Mouse (Mus musculus): Measurements from ENCODE around the gene Vps8.
A peak's percentile ranks its signal among the peaks of the same experiment; 100 is the strongest.
"Not testable (repeated sequence)": the region's sequence is repeated elsewhere in the genome, so short reads cannot be mapped to it uniquely, and the experiment has no call there.

Vps8 gene

DNA sequence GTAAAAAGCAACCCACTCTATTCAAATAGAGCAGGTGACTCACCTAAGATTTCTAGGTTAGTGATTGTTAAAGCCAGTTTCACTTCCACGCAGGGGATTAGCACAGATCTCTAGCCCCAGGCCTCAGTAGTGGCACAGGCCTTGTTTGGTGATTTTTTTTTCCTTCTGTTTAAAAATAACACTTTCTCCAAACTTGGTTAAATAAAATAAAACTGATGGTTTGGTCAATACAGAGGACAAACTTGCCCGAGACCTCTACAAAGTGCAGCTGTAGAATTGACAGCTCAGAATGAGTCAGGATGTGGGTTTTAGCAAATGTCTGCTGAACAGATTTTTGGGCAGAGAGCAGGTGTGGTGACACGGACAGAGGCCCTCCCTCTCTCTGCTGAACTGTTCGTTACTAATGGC is 208.9 kb downstream of the Vps8 start:
- no peak for DNase-seq

DNA sequence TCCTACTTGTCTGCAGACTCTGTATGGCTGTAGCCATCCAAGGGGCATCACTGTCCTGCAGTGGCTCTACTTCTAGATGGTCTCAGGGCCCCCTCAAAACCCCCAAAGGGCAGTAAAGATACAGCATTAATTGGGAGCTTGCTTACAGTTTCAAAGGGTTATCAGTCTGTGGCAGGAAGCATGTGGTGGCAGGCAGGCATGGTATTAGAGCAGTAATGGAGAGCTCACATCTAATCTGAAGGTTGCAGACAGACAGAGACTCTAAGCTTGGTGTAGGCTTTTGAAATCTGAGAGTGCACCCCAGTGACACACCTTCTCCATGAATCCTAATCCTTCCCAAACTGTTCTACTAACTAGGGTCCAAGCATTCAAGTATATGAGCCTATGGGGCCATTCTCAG is 211.5 kb downstream of the Vps8 start:
- DNase-seq, result no peak

DNA sequence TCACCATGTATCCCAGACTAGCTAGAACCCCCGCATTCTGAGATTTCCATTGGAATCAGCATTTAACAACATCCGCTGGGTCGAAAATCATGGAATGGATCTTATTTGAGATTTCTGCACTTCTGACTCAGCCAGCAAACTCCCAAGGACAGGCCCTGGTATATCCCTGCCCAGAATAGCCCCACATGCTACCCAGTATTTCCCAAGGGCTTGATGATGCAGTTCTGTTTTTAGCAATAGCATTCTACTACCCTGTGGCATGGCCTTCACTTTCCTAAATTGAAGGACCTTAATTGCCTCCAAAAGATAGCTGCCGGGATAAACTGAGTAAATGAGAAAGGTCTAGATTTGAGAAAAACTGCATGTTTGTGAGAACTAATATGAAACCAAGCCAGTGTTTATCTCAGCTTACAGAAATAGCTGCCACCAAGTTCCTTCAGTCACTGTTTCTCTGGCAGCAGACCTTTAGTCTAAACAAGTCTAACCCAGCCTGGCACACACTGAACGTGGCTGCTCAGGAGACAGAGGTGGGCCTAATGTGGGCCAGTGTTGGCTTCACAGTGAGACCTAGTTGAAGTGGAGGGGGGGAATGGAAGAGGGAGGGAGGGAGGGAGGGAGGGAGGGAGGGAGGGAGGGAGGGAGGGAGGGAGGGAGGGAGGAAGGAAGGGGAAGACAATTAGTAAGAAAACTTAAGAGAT is 213.4 kb downstream of the Vps8 start:
- DNase-seq, result no peak

DNA sequence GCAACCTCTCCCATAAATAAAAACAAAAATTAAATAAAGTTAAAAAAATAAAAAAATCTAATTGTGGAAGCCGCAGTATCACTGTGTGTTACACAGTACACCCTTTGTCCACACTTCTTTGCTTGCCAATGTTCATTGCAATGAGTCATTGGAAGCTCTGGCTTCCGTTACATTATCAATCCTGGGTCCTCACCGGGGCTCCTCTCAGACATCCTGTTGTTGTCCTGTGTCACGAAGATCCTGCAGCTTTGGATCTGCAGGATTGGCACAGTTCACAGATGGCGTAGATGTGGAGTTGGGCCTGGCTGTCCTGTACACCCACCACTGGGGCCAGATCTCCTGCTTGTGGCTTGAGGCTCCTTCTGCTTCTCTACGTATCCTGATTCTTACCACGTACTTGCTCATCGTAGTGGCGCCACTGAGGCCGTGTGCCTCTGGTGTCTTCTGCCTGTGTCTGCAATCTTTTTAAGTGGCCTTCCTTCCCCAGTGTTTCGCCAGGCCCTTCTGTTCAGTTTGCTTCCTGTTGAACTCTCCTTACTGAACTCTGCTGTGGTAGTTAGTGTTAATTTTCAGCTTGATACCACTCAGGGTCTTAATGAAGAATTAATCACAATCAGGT is 214.4 kb downstream of the Vps8 start:
- no peak for DNase-seq

DNA sequence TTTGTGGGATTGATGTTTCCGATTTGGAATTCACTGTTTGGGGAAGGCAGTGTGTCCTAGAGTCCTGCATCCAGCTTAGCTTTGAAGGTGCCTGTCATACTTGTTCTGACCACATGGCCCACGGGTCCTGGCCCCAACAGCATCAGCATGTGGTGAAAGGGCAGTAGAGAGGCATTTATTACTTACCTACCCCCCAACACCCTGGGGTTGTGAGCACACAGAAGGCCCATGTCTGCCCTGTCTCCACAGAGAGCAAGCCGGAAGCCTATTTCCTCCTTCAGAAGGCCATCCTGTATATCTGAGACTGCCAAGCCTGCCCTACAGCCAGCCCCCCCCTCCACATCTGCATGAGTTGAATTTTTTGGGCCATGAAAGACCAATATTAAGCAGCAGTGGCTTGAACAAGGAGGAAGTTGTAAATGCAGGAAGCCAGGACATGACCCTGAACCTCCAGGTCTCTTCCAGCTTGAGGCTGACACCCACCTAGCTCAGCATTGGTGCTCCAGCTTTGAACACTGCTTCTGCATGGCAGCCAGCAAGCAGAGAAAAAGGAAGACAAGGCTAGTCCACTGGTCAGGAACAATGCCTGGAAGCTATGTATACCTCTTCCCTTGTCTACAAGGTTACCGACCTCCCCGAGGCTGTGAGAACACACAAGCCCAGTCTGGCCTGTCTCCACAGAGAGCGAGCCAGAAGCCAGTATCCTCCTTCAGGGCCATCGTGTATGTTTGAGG is 218.0 kb downstream of the Vps8 start:
- no peak for DNase-seq

DNA sequence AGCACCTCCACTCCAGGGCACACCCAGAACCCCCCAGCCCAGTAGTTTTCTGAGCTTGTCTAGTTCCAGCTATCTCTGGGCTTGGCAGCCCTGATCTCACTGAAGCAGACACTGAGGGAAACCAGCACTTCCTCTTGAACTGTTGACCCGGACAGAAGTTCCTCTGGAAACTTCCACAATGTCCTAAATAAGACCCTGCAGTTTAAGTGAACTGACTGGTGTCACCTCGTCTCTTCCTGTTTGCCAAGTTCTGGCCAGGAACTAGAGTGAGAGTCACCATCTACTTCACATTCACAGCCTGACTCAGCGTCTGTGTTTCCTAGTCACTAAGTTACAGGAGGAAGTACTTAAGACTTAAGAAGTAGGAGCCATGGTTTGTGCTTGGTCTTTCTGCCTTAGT is 219.0 kb downstream of the Vps8 start:
- DNase-seq, result no peak

DNA sequence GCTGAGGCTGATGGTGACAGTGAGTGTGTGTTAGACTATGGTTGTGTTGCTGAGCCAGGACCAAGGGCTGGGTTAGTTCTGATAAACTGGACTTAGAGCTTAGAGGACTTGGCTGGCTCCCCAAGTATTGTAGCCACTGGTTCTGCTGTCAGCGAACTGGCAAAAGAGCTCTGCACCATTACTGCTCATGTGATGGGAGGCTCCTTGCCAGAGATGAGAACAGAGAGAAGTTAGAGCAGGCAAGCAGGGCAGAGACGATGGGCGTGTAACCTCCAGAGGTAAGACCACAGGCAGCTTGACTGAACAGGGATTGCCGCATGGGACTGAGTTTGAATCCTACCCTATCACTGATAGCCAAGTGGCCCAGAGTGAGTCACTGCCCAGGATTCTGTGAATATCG is 220.0 kb downstream of the Vps8 start:
- no peak for DNase-seq

DNA sequence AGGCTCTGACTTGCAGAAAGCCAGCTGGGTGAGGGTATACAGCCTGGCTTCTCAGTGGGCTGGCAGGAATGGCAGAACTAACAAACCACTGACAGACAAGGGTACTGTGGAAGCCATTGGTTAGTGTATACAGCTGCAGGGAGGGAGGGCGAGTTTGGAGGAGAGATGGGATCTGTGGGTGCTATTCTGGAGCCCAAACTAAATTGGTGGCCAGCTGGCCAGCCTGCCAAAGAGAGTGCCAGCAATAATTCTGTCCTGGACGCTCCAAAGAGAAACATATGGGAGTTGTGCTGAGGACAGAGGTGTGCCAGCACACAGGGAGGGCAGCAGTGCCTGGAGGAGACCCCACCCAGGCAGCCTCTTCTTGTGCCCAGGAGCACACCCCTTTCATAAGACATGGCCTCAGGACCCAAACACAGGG is 220.7 kb downstream of the Vps8 start:
- peak; percentile 45 to 55 for DNase-seq

DNA sequence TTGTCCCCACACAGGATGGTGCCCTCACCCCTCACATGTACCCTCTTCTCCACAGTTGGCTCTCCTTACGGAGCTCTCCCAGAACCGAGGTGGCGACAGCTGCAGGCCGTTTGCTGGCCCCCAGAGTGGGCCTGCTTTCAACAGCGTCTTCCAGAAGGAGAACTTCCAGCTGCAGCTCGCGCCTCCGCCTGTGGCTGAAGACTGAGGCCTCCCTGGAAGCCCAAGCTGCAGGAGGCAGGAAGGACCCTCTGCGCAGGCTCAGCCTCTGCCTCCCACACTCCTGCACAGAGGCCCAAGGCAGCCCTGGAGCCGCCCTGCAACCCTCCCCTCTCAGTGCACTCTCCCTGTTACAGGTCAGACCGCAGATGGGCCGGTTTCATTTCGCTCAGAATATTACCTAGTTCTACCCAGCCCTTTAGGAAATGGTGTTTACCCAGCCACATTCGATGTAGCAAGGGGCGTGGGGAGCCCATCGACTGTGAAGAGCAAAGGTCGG is 221.2 kb downstream of the Vps8 start:
- DNase-seq, result no peak

DNA sequence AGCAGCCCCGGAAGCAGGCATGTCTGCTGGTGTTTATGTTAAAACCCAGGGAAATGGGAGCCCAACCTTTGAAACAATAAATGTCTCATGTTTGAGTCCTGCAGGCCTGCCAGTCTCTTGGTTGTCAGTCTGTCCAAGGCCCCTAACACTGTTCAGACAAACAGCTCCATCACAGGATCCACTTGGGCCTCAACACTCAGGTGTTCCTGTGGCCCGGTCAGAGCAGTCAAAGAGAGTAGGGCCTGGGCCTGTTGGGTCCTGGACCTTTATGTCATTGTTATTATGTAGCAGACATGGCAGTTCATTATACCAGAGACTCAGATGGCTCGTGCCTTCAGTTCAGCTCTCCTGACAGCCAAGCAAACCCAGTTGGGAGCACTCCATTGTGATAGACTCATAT is 221.7 kb downstream of the Vps8 start:
- DNase-seq, result no peak

DNA sequence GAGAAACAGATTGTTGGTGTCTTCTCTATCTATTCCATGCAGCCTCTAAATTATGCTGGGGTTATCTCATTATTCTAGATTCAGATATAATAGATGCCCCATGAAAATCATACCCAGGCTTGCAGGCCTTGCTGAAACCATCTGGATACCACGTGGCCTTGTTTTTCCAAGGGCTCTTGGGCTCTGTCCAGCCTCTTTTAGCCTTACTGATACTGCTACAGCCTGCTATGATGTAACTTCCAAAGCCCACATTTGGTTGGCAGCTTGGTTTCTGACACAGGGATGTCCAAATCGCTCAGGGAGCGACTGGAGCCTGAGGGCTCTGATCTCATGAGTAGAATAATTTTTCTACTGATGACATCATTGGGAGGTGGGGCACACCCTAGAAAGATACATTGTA is 223.0 kb downstream of the Vps8 start:
- peak; percentile 37 to 59 for DNase-seq

DNA sequence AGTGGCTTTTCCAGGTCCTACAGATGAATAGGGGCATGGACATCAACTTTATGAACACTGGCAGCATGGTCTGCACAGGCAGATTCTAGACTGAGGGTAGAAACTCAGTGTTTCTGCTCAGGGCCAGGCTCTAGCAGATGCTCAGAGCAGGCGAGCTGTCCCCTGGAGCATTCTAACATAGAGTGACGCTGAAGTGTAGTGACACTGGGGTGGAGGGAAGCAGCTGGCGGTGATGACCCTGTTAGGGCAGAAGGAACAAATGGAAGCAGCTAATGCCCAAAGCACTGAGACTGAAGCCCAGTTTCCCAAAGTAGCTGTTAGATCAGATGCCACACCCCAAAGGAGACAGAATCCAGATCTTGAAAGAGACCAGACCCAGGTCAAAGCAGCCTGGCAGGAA is 223.6 kb downstream of the Vps8 start:
- DNase-seq, result no peak

DNA sequence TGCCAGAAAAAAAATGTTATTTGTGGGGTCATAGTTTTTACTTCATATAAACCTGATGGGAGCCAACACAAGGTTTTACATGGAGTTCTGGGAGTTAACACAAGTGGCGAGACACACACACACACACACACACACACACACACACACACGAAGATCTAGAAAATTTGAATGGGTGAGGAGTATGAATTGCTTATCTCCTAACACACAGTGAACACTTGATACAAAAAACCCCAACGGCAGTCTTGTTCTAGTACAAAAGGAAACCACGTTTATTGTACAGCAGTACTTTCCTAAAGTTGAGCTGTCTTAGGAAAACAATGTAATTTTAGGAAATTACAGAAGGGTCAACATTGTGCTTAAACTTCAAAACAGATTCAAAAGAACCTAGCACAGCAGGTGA is 225.9 kb downstream of the Vps8 start:
- DNase-seq, result no peak

DNA sequence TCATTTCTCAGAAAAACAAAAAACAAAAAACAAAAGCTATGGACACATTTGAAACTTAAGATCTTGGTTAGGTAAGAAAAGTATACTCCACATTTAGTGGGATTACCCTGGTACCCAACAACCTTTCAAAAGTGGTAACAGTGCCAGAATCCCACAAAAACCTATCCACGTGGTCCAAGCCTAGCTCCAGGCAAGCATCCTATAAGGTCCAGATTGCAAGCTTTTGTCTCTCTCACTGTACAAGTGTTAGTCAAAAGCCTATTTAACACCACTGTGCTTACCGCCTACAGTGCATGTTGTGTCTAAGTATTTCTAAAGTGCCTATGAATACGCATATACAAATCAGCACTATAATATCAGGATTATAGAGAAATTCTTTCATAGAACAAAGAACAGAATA is 227.4 kb downstream of the Vps8 start:
- no peak for DNase-seq

DNA sequence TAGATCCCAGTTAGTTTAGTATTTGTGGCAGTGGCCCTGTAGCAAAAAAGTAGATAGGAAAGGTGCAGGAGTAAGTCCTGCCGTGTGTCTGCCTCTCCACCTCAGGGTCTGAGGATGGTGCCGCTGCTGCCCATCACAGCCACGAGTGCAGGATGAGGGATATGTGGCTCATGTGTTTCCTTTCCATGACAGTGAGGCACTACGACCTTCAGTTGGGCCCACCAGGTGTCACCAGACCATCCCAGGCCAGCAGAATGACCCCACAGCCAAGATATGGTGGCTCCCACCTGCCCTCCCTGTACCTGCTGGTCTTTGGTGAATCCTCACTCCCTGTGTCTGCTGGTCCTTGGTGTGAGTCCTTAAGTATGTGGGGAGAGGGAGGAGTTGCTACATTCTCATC is 228.2 kb downstream of the Vps8 start:
- DNase-seq, result no peak

DNA sequence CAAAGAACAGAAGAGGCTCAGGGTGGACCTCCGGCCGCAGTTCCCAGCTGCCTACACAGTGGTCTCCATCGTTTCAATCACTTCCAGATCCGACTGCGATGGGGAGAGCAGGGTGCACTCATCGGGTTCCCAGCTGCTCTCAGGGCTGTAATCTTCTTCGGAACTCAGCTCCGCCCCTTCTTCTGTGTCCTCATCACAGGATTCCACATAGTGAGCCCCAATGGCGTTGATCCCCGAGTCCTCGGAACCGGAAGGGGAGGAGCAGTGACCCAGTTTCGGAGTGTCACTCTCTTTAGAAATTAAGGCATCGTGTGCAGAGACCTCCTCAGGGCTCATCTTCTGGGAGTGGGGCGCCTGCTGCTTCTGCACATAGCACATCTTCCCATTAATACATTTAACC is 230.2 kb downstream of the Vps8 start:
- no peak for DNase-seq

DNA sequence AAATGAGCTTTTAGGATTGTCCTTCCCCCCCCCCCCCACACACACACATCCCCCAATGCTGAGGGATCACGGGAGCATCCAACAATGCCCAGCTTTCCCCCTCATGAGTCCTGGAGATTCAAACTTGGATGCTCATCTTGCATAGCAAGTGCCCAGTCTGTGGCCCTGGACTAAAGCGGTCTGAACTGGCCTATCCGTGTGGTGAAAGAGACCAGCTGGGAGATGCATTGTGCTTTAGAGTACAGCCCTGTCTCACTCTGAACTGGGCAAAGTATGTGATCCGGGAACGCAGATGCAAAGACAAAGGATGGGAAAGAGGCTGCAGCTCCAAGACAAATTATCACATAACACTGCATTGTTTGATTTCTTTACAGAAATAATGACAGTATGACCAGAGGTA is 231.5 kb downstream of the Vps8 start:
- DNase-seq, result no peak

DNA sequence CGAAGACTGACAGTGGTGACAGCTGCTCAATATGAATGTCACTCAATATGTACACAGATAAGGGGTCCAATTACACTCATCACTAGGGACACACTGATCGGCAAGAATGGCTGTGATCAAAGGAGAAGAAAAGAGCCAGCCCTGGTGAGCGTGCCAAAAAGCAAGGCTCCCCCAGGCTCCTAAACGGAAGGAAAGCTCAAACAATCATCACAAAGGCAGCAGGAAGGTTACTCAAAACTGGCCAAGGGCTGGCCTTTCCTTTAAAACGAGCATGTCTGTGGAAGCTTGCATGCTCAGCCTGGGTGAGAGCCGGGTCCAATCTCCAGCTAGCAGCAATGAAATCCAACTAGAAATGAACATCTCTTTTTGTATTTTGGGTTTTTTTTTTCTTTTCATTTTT is 232.4 kb downstream of the Vps8 start:
- DNase-seq, result no peak

DNA sequence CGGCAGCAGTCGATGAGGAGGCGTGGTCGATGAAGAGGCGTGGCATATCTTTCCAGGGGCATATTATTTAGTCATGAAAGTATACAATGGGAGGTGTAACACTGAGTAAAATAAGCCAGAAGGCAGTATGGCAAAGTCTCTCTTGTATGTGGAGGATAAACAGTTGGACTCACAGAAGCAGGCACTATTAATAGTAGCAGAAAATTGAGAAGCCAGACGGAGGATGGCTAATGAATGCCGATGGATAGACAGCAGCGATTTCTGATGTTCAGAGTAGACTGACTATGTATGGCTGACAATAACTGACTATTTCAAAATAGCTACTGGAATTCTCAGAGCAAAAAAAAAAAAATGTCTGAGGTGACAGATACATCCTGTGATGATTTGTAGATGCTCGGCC is 233.0 kb downstream of the Vps8 start:
- DNase-seq, result no peak

DNA sequence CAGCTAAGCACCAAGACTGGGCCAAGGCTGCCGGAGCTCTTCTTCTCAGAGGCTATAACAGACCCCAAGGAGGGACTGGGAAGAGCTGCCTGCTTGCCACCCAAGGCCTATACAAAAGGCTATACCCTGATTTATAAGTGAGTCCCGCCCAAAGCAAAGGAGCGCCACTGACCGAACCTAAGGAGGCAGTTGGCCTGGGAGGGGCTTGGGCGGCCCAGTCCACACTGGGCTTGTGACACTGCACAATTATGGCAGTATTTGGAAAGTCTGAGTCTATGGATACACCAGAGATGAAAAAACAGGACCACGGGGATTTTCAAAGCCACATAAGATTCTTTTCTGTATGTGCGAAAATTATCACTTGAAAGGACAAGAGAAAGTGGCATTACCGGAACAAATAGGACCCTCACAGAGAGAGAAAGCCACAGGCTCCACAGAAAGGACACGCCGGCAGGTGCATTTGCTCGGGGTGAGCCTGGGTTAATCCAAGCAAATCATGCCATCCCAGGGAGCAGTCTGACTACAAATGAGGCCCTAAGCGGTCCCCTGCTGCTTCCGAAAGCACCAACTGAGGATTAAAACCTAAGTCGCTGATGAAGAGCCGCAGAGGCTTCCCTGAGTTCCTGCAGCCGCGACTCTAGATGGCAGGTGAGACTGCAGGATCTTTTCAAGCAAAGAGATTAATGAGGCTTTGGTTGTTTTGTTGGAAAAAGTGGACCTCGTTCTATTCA is 241.9 kb downstream of the Vps8 start:
- peak; percentile 34 to 41 for DNase-seq

DNA sequence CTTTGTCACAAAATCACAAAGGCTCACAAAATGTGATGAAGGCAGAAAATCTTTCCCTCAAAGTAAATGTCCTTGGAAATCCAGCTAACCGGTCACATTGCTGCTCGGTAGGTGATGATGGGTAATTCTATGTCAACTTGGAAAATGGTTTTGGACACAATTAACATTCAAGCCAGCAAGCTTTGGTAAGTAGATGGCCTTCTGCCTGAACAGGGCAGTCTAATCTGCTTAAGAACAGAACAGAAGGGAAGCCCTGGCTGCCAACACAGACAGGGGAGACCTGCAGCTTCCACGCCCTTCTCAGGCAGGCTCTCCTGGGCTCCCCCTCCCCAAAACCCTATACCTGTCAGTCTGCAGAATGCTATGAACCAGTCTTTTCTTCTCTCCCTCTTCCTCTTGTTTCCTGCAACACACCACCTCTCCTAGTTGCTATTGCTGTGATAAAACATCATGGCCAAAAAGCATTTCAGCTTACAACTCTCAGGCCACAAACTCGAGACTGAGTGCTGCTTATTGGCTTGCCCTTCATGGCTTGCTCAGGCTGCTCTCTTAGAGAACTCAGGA is 242.6 kb downstream of the Vps8 start:
- peak; percentile 45 to 59 for DNase-seq

DNA sequence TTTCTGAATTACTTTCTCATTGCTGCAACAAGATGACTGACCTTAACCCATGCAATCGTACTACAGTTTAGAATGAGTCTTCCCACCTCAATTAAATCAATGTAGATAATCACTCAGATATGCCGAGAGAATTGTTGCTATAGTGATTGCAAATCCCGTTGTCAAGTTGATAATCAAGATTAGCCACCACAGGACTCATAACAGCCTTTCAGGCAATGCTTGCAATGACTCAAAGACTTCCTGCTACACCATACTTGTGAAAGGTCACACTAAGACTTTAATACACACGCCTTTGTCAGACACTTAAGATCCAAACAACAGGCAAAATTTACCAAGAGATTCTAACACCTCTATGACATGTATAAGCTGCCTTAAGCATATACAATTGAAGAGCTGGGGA is 249.0 kb downstream of the Vps8 start:
- DNase-seq, result no peak

DNA sequence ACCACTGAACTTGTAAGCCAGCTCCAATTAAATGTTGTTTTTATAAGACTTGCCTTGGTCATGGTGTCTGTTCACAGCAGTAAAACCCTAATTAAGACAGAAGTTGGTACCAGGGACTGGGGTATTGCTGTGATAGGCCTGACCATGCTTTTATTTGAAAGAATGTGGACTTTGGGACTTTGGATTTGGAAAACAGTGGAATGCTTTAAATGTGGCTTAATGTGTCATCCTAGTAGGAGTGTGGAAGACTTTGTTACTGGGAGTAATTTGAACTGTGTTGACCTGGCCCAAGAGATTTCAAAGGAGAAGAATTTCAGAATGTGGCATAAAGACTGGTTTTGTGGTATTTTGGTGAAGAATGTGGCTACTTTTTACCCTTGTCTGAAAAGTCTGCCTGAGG is 250.1 kb downstream of the Vps8 start:
- not testable (repeated sequence) for DNase-seq
